13 mouse cellular contexts compared by ENCODE assay signal in genomic region chr17:71088991-71089434, GRCm38 (mm10).
DNase-seq lines count a peak whose midpoint lies in the region; ATAC-seq and TF ChIP-seq lines count a peak whose summit lies in the region.
"Had no signal": no experiment of that assay in that cellular context is flagged by ENCODE, and none has a peak within 500 bp of the region (broad histone marks: within the 10 kb centered on the region; RNA-seq: fewer than 3 reads in every experiment).

No protein-coding gene starts in this region.

- H3K4me2 ChIP-seq in heart, embryonic 12.5 days = no peak overlapping the region
- no peak overlapping the region for H3K4me2 ChIP-seq in lung, embryonic 14.5 days
- H3K4me2 ChIP-seq in stomach, embryonic 15.5 days = no peak overlapping the region
- H3K4me2 ChIP-seq in midbrain, embryonic 14.5 days (ENCODE audit: low read length) = no peak overlapping the region

- no peaks in the 10 kb centered on the region; the same call in none of the 2 replicates for H3K36me3 ChIP-seq in heart, adult 2 months (ENCODE audit: control insufficient read depth, insufficient read depth, low read length)
- H3K36me3 ChIP-seq in heart, embryonic 12.5 days = peaks cover 76% of the 10 kb centered on the region
- H3K36me3 ChIP-seq in lung, embryonic 14.5 days (ENCODE audit: insufficient read depth) = no peaks in the 10 kb centered on the region
- no peaks in the 10 kb centered on the region for H3K36me3 ChIP-seq in stomach, embryonic 15.5 days
- H3K36me3 ChIP-seq in midbrain, embryonic 14.5 days (ENCODE audit: control insufficient read depth, insufficient read depth, low read length) = no peaks in the 10 kb centered on the region

- no peaks in the 10 kb centered on the region for H3K79me2 ChIP-seq in heart, adult 2 months (replicated peaks; ENCODE audit: control insufficient read depth, insufficient read depth, low read length)

- WGBS in heart, adult 2 months = 60% methylated on average over 9 of the region's 9 CpGs
- WGBS in heart, embryonic 12.5 days = 72% methylated on average over 9 of the region's 9 CpGs
- WGBS in lung, embryonic 14.5 days = 31% methylated on average over 9 of the region's 9 CpGs
- WGBS in stomach, embryonic 15.5 days = 39% methylated on average over 9 of the region's 9 CpGs
- WGBS in midbrain, embryonic 14.5 days = 87% methylated on average over 9 of the region's 9 CpGs

- intact Hi-C loops in heart, adult 2 months (cut with DNase I) = no loop called here

- H3K27ac ChIP-seq in heart, adult 2 months = peak overlapping the region; percentile 18; the same call in 1 of the 2 replicates
- H3K27ac ChIP-seq in heart, embryonic 12.5 days (ENCODE audit: poor library complexity, severe bottlenecking) = no peak overlapping the region
- H3K27ac ChIP-seq in lung, embryonic 14.5 days (ENCODE audit: low read depth) = peak overlapping the region; percentile 28
- H3K27ac ChIP-seq in stomach, embryonic 15.5 days = peak overlapping the region; percentile 21; the same call in 1 of the 2 replicates
- H3K27ac ChIP-seq in midbrain, embryonic 14.5 days (replicated peaks; ENCODE audit: low read depth, low read length) = no peak overlapping the region
- H3K27ac ChIP-seq: macrophage had no signal

- TF ChIP-seq CTCF in heart, adult 2 months (IDR thresholded peaks at IDR 0.05) = no peak
- no peak for TF ChIP-seq CTCF in lung, embryonic 14.5 days (IDR thresholded peaks at IDR 0.05; ENCODE audit: low read depth)

- DNase-seq in heart, adult 2 months = no peak
- peak; percentile 43 for DNase-seq in lung, embryonic 14.5 days
- DNase-seq in midbrain, embryonic 14.5 days = no peak
- no peak for DNase-seq in cerebellum, adult 9-11 months
- no peak for DNase-seq in c-Kit-positive CD71-positive TER-119-positive erythroid progenitor cells, embryonic 14.5 days (ENCODE audit: low spot score)
- DNase-seq: cerebellum, postnatal 25 days; gastrocnemius, postnatal 14 days; heart, postnatal 10 days; retina, postnatal 1 day had no signal

- no peak for TF ChIP-seq POLR2A in heart, adult 2 months (IDR thresholded peaks at IDR 0.05; ENCODE audit: insufficient read depth, low read depth, low read length)

- no peak for ATAC-seq in heart, embryonic 12.5 days (ENCODE audit: insufficient number of reproducible peaks, low FRiP score)
- peak; percentile 22 to 30; a peak in 1 of 4 replicates for ATAC-seq in hematopoietic stem cell, adult 5-6 weeks (replicated peaks in 1 of 2; ENCODE audit: insufficient read depth in 1 of 2, low FRiP score in 2 of 2, low TSS enrichment in 1 of 2, low read depth in 1 of 2, poor library complexity in 2 of 2, severe bottlenecking in 2 of 2)
- ATAC-seq in lung, embryonic 14.5 days (ENCODE audit: insufficient read depth) = 0 out of 2 replicates have a peak, but pooled peaks have one; percentile 50
- ATAC-seq in stomach, embryonic 15.5 days (ENCODE audit: insufficient read depth, low FRiP score, low read depth) = peak; percentile 60; the same call in 1 of the 2 replicates
- ATAC-seq in midbrain, embryonic 14.5 days (ENCODE audit: low FRiP score, low TSS enrichment) = no peak

- H3K9me3 ChIP-seq in heart, embryonic 12.5 days (replicated peaks) = no peaks in the 10 kb centered on the region
- no peaks in the 10 kb centered on the region for H3K9me3 ChIP-seq in lung, embryonic 14.5 days (ENCODE audit: low read depth, low read length)
- no peaks in the 10 kb centered on the region for H3K9me3 ChIP-seq in stomach, embryonic 15.5 days
- H3K9me3 ChIP-seq in midbrain, embryonic 14.5 days (ENCODE audit: control insufficient read depth, low read length) = no peaks in the 10 kb centered on the region

- H3K4me1 ChIP-seq in heart, adult 2 months (ENCODE audit: control insufficient read depth, insufficient read depth, low read length) = peaks cover 2% of the 10 kb centered on the region
- peaks cover 5% of the 10 kb centered on the region; the same call in 1 of the 2 replicates for H3K4me1 ChIP-seq in heart, embryonic 12.5 days (replicated peaks)
- H3K4me1 ChIP-seq in lung, embryonic 14.5 days (ENCODE audit: insufficient read depth) = no peaks in the 10 kb centered on the region
- H3K4me1 ChIP-seq in stomach, embryonic 15.5 days = 0 out of 2 replicates have a peak, but pooled peaks cover 3% of the 10 kb centered on the region
- no peaks in the 10 kb centered on the region for H3K4me1 ChIP-seq in midbrain, embryonic 14.5 days (ENCODE audit: control insufficient read depth, insufficient read depth, low read length)

- H3K27me3 ChIP-seq in heart, adult 2 months (ENCODE audit: control insufficient read depth, insufficient read depth, low read length) = no peaks in the 10 kb centered on the region
- H3K27me3 ChIP-seq in heart, embryonic 12.5 days (replicated peaks) = no peaks in the 10 kb centered on the region
- no peaks in the 10 kb centered on the region for H3K27me3 ChIP-seq in lung, embryonic 14.5 days (ENCODE audit: insufficient read depth, low read length)
- no peaks in the 10 kb centered on the region for H3K27me3 ChIP-seq in stomach, embryonic 15.5 days (replicated peaks)
- no peaks in the 10 kb centered on the region for H3K27me3 ChIP-seq in midbrain, embryonic 14.5 days (ENCODE audit: control insufficient read depth, insufficient read depth, low read length)

- no peak overlapping the region for H3K9ac ChIP-seq in heart, adult 2 months (ENCODE audit: low read depth, low read length)
- no peak overlapping the region for H3K9ac ChIP-seq in heart, embryonic 12.5 days
- no peak overlapping the region for H3K9ac ChIP-seq in lung, embryonic 14.5 days
- H3K9ac ChIP-seq in stomach, embryonic 15.5 days = no peak overlapping the region
- no peak overlapping the region for H3K9ac ChIP-seq in midbrain, embryonic 14.5 days (replicated peaks; ENCODE audit: low read length)

- TF ChIP-seq EP300 in heart, adult 2 months (IDR thresholded peaks at IDR 0.05; ENCODE audit: insufficient read depth, low read depth, low read length) = no peak

- H3K4me3 ChIP-seq in heart, adult 2 months = no peak overlapping the region
- no peak overlapping the region for H3K4me3 ChIP-seq in heart, embryonic 12.5 days
- H3K4me3 ChIP-seq in lung, embryonic 14.5 days (ENCODE audit: low read depth, low read length) = no peak overlapping the region
- no peak overlapping the region for H3K4me3 ChIP-seq in stomach, embryonic 15.5 days (replicated peaks)
- H3K4me3 ChIP-seq in midbrain, embryonic 14.5 days (replicated peaks; ENCODE audit: low read depth, low read length) = no peak overlapping the region

Comparison
In these comparisons a context has a peak if more than half of its experiments do, and no peak if none do; other contexts are left out.
1. H3K27ac ChIP-seq: peak in heart, adult 2 months (single experiment), lung, embryonic 14.5 days (single experiment) and stomach, embryonic 15.5 days (single experiment); none in heart, embryonic 12.5 days (single experiment) and midbrain, embryonic 14.5 days (single experiment).
2. ATAC-seq: peak in hematopoietic stem cell, adult 5-6 weeks (2 of 2), lung, embryonic 14.5 days (single experiment) and stomach, embryonic 15.5 days (single experiment); none in heart, embryonic 12.5 days (single experiment) and midbrain, embryonic 14.5 days (single experiment).